Mouse (Mus musculus) brown adipose tissue, adult 24 weeks (tissue): ENCODE data around the gene Sdhc. TPM values are rescaled to one million over a fixed set of nuclear protein-coding genes. Genes with fewer than 3 reads are reported as not detected.
A peak's percentile ranks its signal among the peaks of the same experiment; 100 is the strongest.
"Not testable (repeated sequence)": the region's sequence is repeated elsewhere in the genome, so short reads cannot be mapped to it uniquely, and the experiment has no call there.

Experiments used
- H3K27ac ChIP-seq: fragments of 200-500 bp; replicated peaks from 2 replicates; pipeline ENCODE4 v1.5.1; 2012; ENCODE audit warnings: low read depth, mild to moderate bottlenecking, low read length
- H3K4me1 ChIP-seq: fragments of 200-500 bp; 2 replicates; pipeline ENCODE4 v1.6.1; 2012; ENCODE audit warnings: low read length, mixed read lengths; ENCODE audit not compliant: control insufficient read depth, insufficient read depth, insufficient read length
- H3K4me3 ChIP-seq: fragments of 200-500 bp; 2 replicates; pipeline ENCODE4 v1.5.1; 2012; ENCODE audit warnings: low read depth, mild to moderate bottlenecking, low read length, moderate library complexity; ENCODE audit not compliant: insufficient read depth
- polyA plus RNA-seq: library from polyadenylated mRNA; stranded (reverse); fragments of >200 nt; gene quantifications from 2 replicates; pipeline ENCODE4 v1.2.4, GENCODE M21; 2012; ENCODE audit not compliant: missing spikeins, insufficient read depth, insufficient read length

Gene Sdhc
- polyA plus RNA-seq, 1 experiment: 1,219 TPM

DNA sequence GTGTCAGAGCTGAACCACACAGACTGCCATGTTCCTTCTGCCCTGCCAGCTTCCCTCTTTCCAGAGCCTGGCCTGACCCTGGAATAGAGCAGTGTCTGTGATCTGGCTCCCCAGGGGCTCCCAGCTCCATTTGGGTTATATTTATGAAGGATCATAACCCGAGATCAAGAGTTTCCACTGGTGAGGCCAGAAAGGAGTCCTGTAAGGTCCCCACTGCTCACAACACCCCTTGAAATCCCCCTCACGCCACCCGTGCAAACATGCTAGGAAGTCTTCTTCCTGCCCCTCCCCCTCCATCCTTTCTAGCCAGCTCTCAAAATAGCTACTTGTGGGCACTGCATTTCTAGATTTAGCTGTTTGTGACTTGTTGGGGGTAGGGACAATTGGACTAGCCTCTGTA, 33.2 kb upstream of the Sdhc start:
- Histone ChIP-seq H3K4me1 (peaks cover 6% of the 10 kb centered on the region), H3K4me3 (no peak overlapping the region), H3K27ac (peak overlapping the region; percentile 30)

DNA sequence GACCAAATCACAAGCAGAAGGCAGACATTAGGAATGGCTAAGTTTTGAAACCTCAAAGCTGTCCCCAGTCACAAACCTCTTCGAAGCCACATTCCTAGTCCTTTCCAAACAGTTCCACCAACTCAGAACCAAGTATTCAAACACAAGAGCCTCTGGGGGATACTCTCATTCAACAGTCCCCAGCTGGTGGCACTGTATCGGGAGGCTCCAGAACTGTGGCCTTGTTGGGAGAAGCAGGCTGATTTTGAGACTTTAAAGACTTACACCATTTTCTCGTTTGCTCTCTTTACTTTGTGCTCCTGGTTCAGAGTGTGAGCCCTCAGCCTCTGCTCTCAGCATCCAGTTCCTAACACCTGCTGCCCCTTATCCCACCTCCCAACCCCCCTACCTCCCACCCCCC, 32.6 kb upstream of the Sdhc start:
- H3K4me3 ChIP-seq: no peak overlapping the region
- H3K27ac ChIP-seq: no peak overlapping the region
- H3K4me1 ChIP-seq: peaks cover 6% of the 10 kb centered on the region

DNA sequence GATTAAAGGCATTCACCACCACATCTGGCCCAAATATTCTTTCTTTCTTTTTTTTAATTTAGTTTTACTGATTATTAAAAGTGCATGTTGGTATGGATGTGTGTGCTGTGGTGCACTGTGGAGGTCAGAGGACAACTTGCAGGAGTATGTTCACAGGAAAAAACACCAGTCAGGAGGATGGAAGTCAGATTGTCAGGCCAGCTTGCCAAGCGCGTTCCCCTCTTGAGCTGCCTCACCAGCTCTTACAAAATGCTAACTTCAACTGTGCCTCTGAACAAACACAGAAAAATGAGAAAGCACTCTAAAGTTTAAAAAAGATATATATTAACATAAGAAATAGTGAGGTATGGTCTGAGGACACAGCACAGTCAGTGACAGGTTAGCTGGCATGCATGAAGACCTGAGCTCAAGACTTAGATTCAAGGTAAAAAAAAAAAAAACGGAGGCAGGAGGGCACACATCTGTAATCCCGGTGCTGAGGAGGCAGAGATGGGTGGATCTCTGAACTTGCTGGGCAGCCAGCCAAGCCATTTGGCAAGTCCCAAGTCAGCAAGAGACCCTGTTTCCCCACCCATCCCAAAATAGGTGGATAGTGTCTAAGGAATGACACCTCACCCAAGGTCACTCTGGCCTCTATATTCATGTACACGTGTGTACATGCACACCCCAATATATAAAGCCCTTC, 29.2 kb upstream of the Sdhc start:
- Histone ChIP-seq H3K4me3 (no peak overlapping the region), H3K27ac (no peak overlapping the region), H3K4me1 (peaks cover 6% of the 10 kb centered on the region; the same call in 1 of the 2 replicates)

DNA sequence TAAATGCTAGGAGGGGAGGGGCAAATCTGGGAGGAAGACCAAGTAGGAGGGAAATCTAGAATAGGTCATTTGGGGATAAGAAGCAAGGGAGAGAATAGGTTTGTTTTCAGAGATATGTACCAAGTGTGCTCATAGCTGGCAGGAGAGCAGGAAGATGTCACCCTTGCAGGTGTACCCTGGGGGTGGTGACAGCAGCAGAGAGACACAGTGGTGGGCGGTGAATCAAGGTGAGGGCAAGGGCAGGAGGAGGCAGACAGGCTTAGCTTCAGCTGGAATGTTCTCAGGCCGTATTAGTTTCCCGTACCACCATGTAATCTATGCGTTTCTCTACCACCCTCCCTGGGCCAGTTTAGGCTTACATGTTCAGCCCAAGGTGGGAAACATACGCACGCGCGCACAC, 22.4 kb upstream of the Sdhc start:
- peaks cover 14% of the 10 kb centered on the region for H3K4me1 ChIP-seq
- no peak overlapping the region for H3K4me3 ChIP-seq
- no peak overlapping the region for H3K27ac ChIP-seq

DNA sequence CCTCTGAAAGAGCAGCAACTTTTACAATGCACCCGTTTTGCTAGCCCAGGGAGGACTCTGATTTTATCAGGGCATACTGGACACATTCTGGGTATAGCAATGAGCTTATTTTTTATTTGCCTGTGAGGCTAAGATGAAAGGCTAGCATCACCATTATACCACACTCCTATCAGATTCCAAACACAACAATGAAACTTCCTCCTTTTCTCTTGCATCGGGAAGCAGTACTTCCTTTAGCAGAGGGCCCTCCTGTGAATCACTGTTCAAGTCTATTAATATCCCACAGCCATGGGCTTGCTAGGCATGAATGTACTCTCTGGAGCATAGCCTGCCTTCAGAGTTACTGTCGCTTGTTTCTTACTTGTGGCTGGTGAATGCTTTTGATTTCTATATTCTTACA, 20.7 kb upstream of the Sdhc start:
- Histone ChIP-seq H3K4me1 (peaks cover 14% of the 10 kb centered on the region), H3K4me3 (no peak overlapping the region), H3K27ac (peak overlapping the region; percentile 98)

DNA sequence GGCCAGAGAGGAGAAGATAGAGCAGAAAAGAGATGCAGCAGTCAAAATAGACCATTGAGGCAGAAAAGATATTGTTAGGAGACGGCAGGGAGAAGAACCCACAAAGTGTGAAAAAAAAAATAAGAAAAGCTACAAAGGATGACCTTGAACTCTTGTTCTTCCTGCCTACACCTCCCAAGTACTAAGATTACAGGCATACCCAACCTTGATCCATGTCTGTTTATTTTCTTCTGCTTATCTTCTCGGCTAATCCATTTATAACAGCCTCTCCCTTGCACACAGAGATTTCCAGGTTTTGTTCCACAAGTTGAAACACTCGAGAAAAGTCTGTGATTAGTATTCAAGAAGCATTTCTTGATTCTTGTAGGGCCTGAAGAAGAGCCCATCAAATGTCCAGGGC, 19.5 kb upstream of the Sdhc start:
- Histone ChIP-seq H3K4me1 (peaks cover 14% of the 10 kb centered on the region), H3K4me3 (no peak overlapping the region), H3K27ac (peak overlapping the region; percentile 98)

DNA sequence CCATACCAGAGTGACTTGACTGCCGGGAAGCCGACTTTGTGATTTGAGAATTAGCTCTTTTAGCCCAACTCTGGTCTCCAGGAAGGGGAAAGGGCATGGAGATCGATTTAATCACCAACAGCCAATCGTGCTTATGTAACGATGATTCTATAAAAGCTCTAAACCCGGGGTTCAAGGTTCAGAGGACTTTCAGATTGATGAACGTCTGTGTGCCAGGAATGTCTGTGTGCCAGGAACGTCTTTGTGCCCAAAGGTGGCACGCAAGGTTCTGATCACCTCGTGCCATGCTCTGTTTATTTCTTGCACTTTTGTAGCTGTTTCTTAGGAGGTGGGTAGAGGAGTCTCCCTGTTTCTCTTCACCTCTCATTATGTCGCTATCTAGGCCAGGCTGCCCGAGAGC, 18.5 kb upstream of the Sdhc start:
- Histone ChIP-seq H3K27ac (no peak overlapping the region), H3K4me3 (no peak overlapping the region), H3K4me1 (peaks cover 14% of the 10 kb centered on the region)

DNA sequence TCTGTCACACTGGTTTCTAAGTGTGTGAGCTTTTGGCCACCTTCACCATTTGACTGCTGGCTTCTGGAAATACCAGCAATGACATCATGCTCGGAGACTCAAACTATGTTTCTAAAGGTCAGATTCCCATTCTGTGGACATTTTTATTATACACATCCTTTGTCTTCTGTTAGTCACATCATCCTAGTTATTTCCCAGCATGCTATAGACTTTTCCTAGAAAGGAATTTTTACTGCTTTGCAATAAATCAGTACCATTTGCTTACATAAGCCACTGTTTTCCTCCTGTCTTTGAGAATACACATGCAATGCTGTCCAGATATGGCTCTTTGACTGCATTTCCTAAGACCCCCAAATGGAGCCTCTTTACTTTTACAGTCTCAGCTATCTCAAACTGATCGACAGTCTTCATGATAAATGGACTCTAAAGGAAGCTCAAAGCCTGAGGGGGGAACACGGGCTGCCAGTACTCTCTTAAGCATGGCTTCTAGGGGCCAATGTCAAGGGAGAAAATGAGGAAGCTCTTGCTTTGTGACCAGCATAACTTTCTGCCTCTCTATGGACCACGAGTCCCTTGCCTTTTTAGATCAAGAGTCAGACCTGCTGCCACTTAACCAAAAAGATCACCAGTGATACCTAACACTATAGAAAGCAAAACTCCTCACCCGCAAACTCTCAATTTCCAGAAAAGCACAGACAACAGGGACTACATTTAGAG, 15.4 kb upstream of the Sdhc start:
- peaks cover 5% of the 10 kb centered on the region; the same call in 1 of the 2 replicates for H3K4me1 ChIP-seq
- no peak overlapping the region for H3K4me3 ChIP-seq
- no peak overlapping the region for H3K27ac ChIP-seq

DNA sequence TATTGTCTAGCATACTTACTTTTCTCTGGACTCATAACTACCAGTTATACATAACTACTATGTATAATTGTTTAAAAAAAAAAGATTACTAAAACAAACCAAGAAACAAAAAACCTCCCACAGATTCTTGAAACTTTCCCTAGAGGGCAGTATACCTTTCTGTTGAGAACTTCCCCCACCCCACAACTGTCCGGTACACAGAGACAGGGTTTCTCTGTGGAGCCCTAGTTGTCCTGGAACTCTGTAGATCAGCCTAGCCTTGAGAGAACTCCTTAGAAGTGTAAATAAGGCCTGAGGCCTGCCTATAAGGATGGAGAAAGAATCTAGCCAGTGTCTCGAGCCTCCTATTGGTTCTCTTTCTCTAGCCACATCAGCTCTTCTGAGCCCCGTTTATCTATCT, 13.9 kb upstream of the Sdhc start:
- no peak overlapping the region for H3K4me3 ChIP-seq
- no peak overlapping the region for H3K27ac ChIP-seq
- H3K4me1 ChIP-seq: no peaks in the 10 kb centered on the region

DNA sequence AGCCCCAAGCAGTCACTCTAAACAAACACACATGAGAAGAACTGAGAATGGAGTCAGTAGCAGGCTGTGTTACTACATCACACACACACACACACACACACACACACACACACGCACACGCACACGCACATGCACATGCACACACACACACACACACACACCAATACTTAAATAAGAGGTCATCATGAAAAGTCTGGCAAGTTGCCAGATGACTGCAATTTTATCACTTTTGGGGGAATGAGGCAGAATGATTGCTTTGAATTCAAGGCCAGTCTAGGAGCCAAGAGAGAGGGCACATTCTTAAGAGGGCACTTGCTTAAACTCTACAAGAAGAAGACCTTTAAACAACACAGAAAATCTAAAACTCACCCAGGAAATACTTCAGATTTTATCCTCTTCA, 12.1 kb upstream of the Sdhc start:
- H3K4me1 ChIP-seq: no peaks in the 10 kb centered on the region
- no peak overlapping the region for H3K4me3 ChIP-seq
- H3K27ac ChIP-seq: no peak overlapping the region

DNA sequence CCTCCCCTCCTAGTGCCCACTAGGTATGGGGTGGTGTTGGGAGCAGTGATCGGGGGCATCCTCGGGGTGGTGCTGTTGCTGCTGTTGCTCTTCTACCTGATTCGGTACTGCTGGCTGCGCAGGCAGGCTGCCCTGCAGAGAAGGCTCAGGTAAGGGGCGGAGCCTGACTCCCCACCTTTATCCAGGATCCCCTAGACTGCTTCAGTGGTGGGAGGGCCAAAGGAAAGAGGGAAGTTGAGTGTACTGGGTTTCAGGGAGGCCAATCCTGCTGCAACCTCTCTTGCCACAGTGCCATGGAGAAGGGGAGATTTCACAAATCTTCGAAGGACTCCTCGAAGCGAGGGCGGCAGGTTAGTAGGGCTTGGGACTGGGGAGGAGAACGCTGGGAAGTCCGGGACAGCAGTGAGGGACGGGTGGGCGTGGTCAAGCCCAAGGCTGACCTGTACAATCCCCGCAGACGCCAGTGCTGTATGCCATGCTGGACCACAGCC, 9.1 kb upstream of the Sdhc start:
- Histone ChIP-seq H3K4me1 (no peaks in the 10 kb centered on the region), H3K27ac (no peak overlapping the region), H3K4me3 (no peak overlapping the region)

DNA sequence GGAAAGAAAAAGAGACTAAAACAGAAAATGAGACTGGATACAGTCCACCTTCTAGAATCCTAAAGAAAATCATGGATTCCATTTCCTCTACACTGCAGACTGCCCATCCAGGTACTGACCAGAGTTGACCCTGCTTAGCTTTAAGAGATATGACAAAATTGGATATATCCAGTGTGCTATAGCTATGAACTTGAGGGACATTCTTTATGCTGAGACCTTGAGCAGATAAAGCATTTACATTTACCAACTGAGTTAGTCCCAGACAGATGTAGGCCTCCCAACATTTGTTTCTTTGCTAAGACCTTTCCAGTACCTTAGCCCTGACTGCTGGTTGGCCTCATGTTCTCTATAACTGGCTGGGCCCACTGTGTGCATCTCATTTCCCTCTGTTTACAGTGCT, 7.6 kb upstream of the Sdhc start:
- H3K27ac ChIP-seq: no peak overlapping the region
- H3K4me1 ChIP-seq: no peaks in the 10 kb centered on the region
- no peak overlapping the region for H3K4me3 ChIP-seq

DNA sequence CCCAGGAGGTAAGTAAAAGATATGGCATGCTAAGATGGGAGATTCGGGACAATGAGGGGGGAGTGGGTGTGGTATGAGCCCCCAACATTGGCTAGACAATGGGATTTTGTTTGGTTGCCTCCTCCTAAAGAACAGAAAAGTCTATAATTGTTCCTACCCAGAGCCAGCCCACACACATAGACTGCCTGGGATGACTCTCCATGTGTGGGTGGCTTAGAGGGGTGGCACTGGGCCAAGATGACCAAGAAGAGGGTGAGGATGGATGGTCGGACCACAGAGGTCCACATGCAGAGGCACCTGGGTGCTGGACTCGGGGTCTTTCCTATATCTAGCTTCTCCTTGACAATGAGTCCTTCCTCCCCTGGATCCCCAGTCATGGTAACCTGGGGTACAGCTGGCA, 6.2 kb upstream of the Sdhc start:
- no peak overlapping the region for H3K4me3 ChIP-seq
- no peak overlapping the region for H3K27ac ChIP-seq
- H3K4me1 ChIP-seq: no peaks in the 10 kb centered on the region

DNA sequence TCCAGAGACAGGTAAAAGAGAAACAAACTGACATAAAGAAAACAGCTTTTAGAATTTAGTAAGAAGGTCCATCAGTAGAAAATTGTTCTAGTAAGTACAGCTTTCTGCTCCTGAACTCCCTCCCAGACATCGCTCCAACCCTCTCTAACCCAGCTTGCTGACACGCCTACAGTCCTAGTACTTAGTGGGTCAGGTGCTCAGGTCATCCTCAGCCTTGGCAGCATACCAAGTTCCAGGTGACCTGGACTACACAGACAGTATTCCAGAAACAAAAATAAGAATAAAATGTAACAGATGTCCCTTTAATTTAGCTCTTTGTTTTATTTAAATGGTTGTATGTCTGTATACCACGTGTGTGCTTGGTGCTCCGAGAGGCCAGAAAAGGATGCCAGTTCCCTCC, 1.6 kb upstream of the Sdhc start:
- H3K4me3 ChIP-seq: no peak overlapping the region
- H3K4me1 ChIP-seq: no peaks in the 10 kb centered on the region; the same call in 1 of the 2 replicates
- no peak overlapping the region for H3K27ac ChIP-seq

DNA sequence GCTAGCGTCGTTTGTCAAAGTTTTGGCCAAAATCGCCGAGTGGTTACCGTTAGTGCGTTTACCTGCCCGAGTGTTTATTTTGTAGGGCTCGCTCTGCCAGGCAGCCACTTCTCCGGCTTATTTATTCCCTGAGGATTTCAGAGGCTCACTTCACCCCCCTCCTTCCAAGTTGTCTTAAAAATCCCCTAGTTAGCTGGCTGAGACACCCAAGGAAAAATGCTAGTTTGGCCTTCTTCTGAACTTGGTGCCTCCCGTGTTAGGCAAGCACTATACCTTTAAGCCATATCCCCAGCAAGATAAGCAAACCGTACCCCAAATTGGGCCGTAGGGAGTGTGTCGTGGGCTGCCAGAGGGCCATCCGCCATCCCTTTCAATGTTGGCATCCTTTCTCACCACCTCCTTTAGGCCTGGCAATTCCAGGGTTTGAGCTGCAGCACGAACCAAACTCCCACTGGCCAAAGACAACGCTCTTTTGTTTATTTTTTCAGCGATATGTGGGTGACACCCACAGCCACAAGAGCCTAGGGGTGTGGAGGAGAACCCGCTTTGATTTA, 512 bp upstream of the Sdhc start:
- no peaks in the 10 kb centered on the region; the same call in 1 of the 2 replicates for H3K4me1 ChIP-seq
- H3K27ac ChIP-seq: peak overlapping the region; percentile 75
- H3K4me3 ChIP-seq: peak overlapping the region; percentile 71

DNA sequence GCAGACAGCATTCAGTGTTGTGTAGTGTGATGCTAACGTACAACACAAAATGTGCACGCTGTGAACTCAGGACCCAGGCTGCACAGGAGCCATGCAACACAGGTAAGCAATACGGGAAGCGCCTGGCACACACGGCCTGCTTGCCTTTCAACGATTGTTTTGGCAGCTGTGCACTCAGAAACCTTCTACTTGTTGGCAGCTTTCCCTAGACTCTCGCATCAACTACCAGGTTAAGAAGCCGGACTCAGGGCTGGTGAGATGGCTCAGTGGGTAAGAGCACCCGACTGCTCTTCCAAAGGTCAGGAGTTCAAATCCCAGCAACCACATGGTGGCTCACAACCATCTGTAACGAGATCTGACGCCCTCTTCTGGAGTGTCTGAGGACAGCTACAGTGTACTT, 7.4 kb downstream of the Sdhc start:
- not testable (repeated sequence) for H3K4me1 ChIP-seq, H3K4me3 ChIP-seq, H3K27ac ChIP-seq
